Comparison of ENCODE assay signal across 31 mouse cellular contexts in genomic region chr8:99983696-99984095, GRCm38 (mm10).
DNase-seq lines count a peak whose midpoint lies in the region; ATAC-seq lines count a peak whose summit lies in the region.
"Had no signal": no experiment of that assay in that cellular context is flagged by ENCODE, and none has a peak within 500 bp of the region (broad histone marks: within the 10 kb centered on the region; RNA-seq: fewer than 3 reads in every experiment).

No protein-coding gene starts in this region.

- no peak overlapping the region for H3K27ac ChIP-seq in kidney, embryonic 16.5 days (ENCODE audit: low read length)
- no peak overlapping the region for H3K27ac ChIP-seq in liver, embryonic 13.5 days
- H3K27ac ChIP-seq: embryonic facial prominence, embryonic 13.5 days; forebrain, embryonic 12.5 days; forebrain, embryonic 15.5 days; heart, embryonic 15.5 days; hindbrain, embryonic 10.5 days; hindbrain, embryonic 13.5 days had no signal

- H3K4me2 ChIP-seq in kidney, embryonic 16.5 days (replicated peaks; ENCODE audit: low read depth, low read length) = no peak overlapping the region
- H3K4me2 ChIP-seq in liver, embryonic 13.5 days = no peak overlapping the region
- H3K4me2 ChIP-seq: embryonic facial prominence, embryonic 13.5 days; forebrain, embryonic 12.5 days; forebrain, embryonic 15.5 days; heart, embryonic 12.5 days; heart, embryonic 15.5 days; hindbrain, embryonic 13.5 days had no signal

- H3K9me3 ChIP-seq in kidney, embryonic 16.5 days (ENCODE audit: low read length) = no peaks in the 10 kb centered on the region
- no peaks in the 10 kb centered on the region for H3K9me3 ChIP-seq in liver, embryonic 13.5 days (replicated peaks)
- H3K9me3 ChIP-seq: embryonic facial prominence, embryonic 13.5 days; forebrain, embryonic 12.5 days; forebrain, embryonic 15.5 days; G1E; heart, embryonic 12.5 days; heart, embryonic 15.5 days; hindbrain, embryonic 10.5 days; hindbrain, embryonic 13.5 days had no signal

- ATAC-seq in kidney, embryonic 16.5 days (ENCODE audit: low FRiP score, low TSS enrichment) = 0 out of 2 replicates have a peak, but pooled peaks have one; percentile 23
- ATAC-seq in liver, embryonic 13.5 days (ENCODE audit: low read depth) = peak; percentile 78
- ATAC-seq: activated CD4-positive, CD25-positive, alpha-beta regulatory T cell, adult 4 months; forebrain, embryonic 15.5 days; hindbrain, embryonic 16.5 days had no signal

- no peaks in the 10 kb centered on the region for H3K4me1 ChIP-seq in kidney, embryonic 16.5 days (ENCODE audit: insufficient read depth, low read length)
- H3K4me1 ChIP-seq in liver, embryonic 13.5 days (replicated peaks) = no peaks in the 10 kb centered on the region
- H3K4me1 ChIP-seq: embryonic facial prominence, embryonic 13.5 days; forebrain, embryonic 12.5 days; forebrain, embryonic 15.5 days; heart, embryonic 15.5 days; hindbrain, embryonic 10.5 days; hindbrain, embryonic 13.5 days had no signal

- DNase-seq in kidney, postnatal 4 days = no peak
- DNase-seq in 416B (ENCODE audit: low read depth) = peak; percentile 0
- peak; percentile 1 for DNase-seq in c-Kit-positive CD71-positive TER-119-negative erythroid progenitor cells, embryonic 14.5 days (ENCODE audit: low read depth)
- peak; percentile 19 for DNase-seq in liver, embryonic 13.5 days
- no peak for DNase-seq in spleen, adult 12 weeks (ENCODE audit: low spot score)
- DNase-seq in natural killer cell, adult 2 months (ENCODE audit: low spot score in 2 of 2) = no peak
- DNase-seq in urinary bladder, postnatal 10 days (ENCODE audit: low spot score) = no peak
- DNase-seq: adrenal gland, adult 8-10 months; adrenal gland, postnatal 25 days; B cell, adult 2 months; cerebellum, adult 11 months; cerebellum, adult 2 months; cerebellum, adult 9-11 months; cerebellum, postnatal 25 days; gastrocnemius, postnatal 25 days; heart, adult 18-20 months; heart, postnatal 10 days; heart, postnatal 36 days had no signal

- 65% methylated on average over 5 of the region's 5 CpGs for WGBS in kidney, embryonic 16.5 days
- 46% methylated on average over 5 of the region's 5 CpGs for WGBS in liver, embryonic 13.5 days (ENCODE audit: insufficient replicate concordance)

- no peak overlapping the region for H3K9ac ChIP-seq in kidney, embryonic 16.5 days (replicated peaks; ENCODE audit: low read length)
- no peak overlapping the region for H3K9ac ChIP-seq in liver, embryonic 13.5 days
- H3K9ac ChIP-seq: embryonic facial prominence, embryonic 13.5 days; forebrain, embryonic 12.5 days; forebrain, embryonic 15.5 days; heart, embryonic 12.5 days; heart, embryonic 15.5 days; hindbrain, embryonic 13.5 days had no signal

- H3K4me3 ChIP-seq in kidney, embryonic 16.5 days (ENCODE audit: low read length) = no peak overlapping the region
- no peak overlapping the region for H3K4me3 ChIP-seq in liver, embryonic 13.5 days (replicated peaks)
- H3K4me3 ChIP-seq: embryonic facial prominence, embryonic 13.5 days; erythroblast, embryonic 14.5 days; forebrain, embryonic 12.5 days; forebrain, embryonic 15.5 days; heart, embryonic 12.5 days; heart, embryonic 15.5 days; hindbrain, embryonic 10.5 days; hindbrain, embryonic 13.5 days had no signal

- H3K27me3 ChIP-seq in kidney, embryonic 16.5 days (ENCODE audit: insufficient read depth, low read length) = no peaks in the 10 kb centered on the region
- no peaks in the 10 kb centered on the region for H3K27me3 ChIP-seq in liver, embryonic 13.5 days
- H3K27me3 ChIP-seq: CH12.LX; embryonic facial prominence, embryonic 13.5 days; forebrain, embryonic 12.5 days; forebrain, embryonic 15.5 days; heart, embryonic 12.5 days; heart, embryonic 15.5 days; hindbrain, embryonic 13.5 days had no signal

- H3K36me3 ChIP-seq in kidney, embryonic 16.5 days (ENCODE audit: insufficient read depth, low read length) = no peaks in the 10 kb centered on the region
- H3K36me3 ChIP-seq in liver, embryonic 13.5 days = no peaks in the 10 kb centered on the region
- H3K36me3 ChIP-seq: embryonic facial prominence, embryonic 13.5 days; forebrain, embryonic 12.5 days; forebrain, embryonic 15.5 days; G1E; heart, embryonic 12.5 days; heart, embryonic 15.5 days; hindbrain, embryonic 10.5 days; hindbrain, embryonic 13.5 days had no signal

Comparison
In these comparisons a context has a peak if more than half of its experiments do, and no peak if none do; other contexts are left out.
1. DNase-seq: peak in 416B (single experiment), c-Kit-positive CD71-positive TER-119-negative erythroid progenitor cells, embryonic 14.5 days (single experiment) and liver, embryonic 13.5 days (single experiment); none in kidney, postnatal 4 days (0 of 2), spleen, adult 12 weeks (single experiment), natural killer cell, adult 2 months (0 of 2) and urinary bladder, postnatal 10 days (single experiment).